Mouse (Mus musculus) midbrain, embryonic 10.5 days (tissue): Measurements from ENCODE around the gene Epb41l2. TPM values are rescaled to one million over a fixed set of nuclear protein-coding genes. Genes with fewer than 3 reads are reported as not detected.

Source experiments
- DNase-seq: peaks from one replicate; pipeline ENCODE4 v3.0.0-alpha.2; 2017; ENCODE audit warnings: low spot score
- H3K27ac ChIP-seq: fragments of 300-500 bp; sonication (generic); replicated peaks from 2 replicates; pipeline ENCODE4 v1.5.1; 2016; ENCODE audit warnings: mild to moderate bottlenecking
- H3K27me3 ChIP-seq: fragments of 300-500 bp; sonication (generic); 2 replicates; pipeline ENCODE4 v1.6.1; 2016; ENCODE audit warnings: low read depth, mild to moderate bottlenecking; ENCODE audit not compliant: poor library complexity, severe bottlenecking
- H3K36me3 ChIP-seq: fragments of 300-500 bp; sonication (generic); 2 replicates; pipeline ENCODE4 v1.6.1; 2016; ENCODE audit warnings: mild to moderate bottlenecking, moderate library complexity
- H3K4me1 ChIP-seq: fragments of 300-500 bp; sonication (generic); 2 replicates; pipeline ENCODE4 v1.6.1; 2016
- H3K4me3 ChIP-seq: fragments of 300-500 bp; sonication (generic); 2 replicates; pipeline ENCODE4 v1.5.1; 2016; ENCODE audit warnings: mild to moderate bottlenecking, moderate library complexity
- H3K9me3 ChIP-seq: fragments of 300-500 bp; sonication (generic); replicated peaks from 2 replicates; pipeline ENCODE4 v1.6.1; 2016; ENCODE audit warnings: mild to moderate bottlenecking
- WGBS: fragments of 180-500 bp; shearing (Covaris S2); methylation state at CpG from one replicate; pipeline ENCODE4 v1.1.7; 2016; 5-methylcytosine and 5-hydroxymethylcytosine counted together
- polyA plus RNA-seq: library from polyadenylated mRNA; unstranded; fragments of >200 nt; fragmentation: Nextera tagmentation; extraction: Ambion mirVana; gene quantifications from 2 replicates; pipeline ENCODE4 v1.2.1, GENCODE M21; 2016

Epb41l2 gene
- polyA plus RNA-seq, 1 experiment from 2014 or later = 43.2 TPM

DNA sequence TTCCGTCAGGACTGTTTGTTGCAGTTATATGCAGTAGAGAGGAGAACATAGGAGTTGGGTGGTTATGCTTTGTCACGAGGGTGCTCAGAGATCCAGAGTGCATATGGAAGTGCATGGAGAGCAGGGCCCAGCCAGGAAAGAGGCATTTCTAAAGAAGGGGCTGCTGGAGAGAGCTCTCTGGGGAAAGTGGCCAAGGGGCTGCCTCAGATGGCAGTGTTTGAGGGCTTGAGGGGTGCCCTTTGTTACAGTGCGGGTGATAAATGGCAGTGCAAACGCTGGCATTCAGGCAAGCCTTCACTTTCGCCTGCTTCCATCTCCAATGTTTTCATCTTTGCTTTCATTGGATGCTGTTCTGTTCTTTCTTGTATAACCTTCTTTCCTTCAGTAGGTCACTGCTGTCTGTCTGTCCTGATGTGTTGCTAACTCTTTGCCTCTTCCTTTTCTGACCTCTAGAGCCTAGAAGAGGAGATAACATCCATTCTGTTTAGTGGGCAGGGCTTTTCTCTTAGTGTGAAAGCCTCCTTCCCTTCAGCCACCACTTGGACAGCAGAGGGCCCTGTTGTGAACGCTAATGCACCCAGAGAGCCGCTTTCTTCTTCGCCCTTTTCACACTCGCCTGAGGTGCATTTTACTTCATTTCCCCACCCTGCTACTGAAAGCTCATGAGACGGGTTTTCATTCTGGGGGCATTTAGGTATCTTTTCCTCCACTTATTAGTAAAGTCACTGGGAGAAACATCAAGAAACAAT is 139.9 kb downstream of the Epb41l2 start:
- 63% methylated on average over 10 of the region's 10 CpGs for WGBS
- Histone ChIP-seq H3K4me3 (no peak overlapping the region), H3K9me3 (no peaks in the 10 kb centered on the region), H3K4me1 (no peaks in the 10 kb centered on the region), H3K36me3 (0 out of 2 replicates have a peak, but pooled peaks cover 2% of the 10 kb centered on the region), H3K27me3 (no peaks in the 10 kb centered on the region), H3K27ac (no peak overlapping the region)
- no peak for DNase-seq

DNA sequence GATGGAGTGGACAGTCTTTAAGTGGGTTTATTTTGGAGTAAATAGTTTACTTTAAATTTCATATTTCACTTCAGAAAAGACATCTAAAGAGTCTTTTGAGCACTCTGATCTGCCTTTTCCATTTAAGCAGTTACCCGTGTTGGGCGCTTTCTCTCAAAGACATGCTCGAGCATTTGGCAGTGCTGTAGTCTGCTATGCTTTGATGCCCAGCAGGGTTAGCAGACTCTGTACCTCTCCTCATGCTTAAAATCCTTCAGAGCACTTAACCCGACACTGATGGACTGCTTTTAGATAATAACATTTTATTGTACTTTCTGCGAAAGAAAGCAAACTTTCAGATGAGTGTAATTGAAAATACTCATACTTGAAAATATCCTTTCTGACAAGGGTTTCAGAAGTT is 143.7 kb downstream of the Epb41l2 start:
- no peak for DNase-seq
- 92% methylated on average over 5 of the region's 5 CpGs for WGBS

DNA sequence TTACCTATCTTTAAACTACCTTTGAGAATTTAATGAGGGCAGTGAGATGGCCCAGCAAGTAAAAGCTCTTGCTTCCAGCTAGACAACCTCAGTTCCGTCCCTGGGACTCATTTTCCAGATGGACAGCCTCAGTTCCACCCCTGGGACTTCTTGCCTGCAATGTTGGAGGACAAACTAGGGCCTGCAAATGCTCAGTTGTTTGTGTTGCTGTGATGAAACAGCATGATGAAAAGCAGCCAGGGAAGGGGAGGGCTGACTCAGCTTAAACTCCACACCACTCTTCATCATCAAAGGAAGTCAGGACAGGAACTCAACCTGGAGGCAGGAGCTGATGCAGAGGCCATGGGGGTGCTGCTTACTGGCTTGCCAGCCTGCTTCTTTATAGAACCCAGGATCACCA is 154.2 kb downstream of the Epb41l2 start:
- Histone ChIP-seq H3K27me3 (no peaks in the 10 kb centered on the region), H3K9me3 (no peaks in the 10 kb centered on the region), H3K36me3 (peaks cover 11% of the 10 kb centered on the region; the same call in 1 of the 2 replicates), H3K4me1 (no peaks in the 10 kb centered on the region), H3K4me3 (no peak overlapping the region), H3K27ac (no peak overlapping the region)
- no peak for DNase-seq
- WGBS = 70% methylated on average over 1 of the region's 1 CpGs

More for the DNA sequence above, 143.7 kb downstream of the Epb41l2 start:
- Histone ChIP-seq H3K27me3 (no peaks in the 10 kb centered on the region), H3K36me3 (peaks cover 7% of the 10 kb centered on the region), H3K4me1 (no peaks in the 10 kb centered on the region), H3K4me3 (no peak overlapping the region), H3K9me3 (no peaks in the 10 kb centered on the region), H3K27ac (no peak overlapping the region)

DNA sequence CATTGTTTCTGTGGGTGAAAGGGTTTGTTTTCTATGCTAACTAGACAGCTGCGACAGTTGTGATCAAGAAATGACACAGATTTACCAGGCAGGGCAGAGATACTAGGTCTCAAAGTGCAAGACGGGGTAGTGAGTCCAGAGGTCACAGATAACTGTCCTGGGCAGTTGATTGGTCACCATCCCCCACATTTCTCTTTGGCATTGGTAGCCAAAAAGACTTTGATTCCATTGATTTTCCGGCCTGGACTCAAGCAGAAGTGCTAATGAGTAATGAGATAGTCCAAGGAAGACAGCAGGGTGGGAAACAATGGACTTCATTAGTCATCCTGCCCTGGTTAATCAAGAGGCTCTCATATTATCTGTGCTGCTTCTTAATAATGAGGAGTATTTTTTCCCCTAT is 160.4 kb downstream of the Epb41l2 start:
- no peak overlapping the region for H3K4me3 ChIP-seq
- no peaks in the 10 kb centered on the region for H3K4me1 ChIP-seq
- peaks cover 11% of the 10 kb centered on the region; the same call in 1 of the 2 replicates for H3K36me3 ChIP-seq
- no peak overlapping the region for H3K27ac ChIP-seq
- 81% methylated on average over 3 of the region's 3 CpGs for WGBS
- no peaks in the 10 kb centered on the region for H3K9me3 ChIP-seq
- no peaks in the 10 kb centered on the region for H3K27me3 ChIP-seq
- DNase-seq = no peak

DNA sequence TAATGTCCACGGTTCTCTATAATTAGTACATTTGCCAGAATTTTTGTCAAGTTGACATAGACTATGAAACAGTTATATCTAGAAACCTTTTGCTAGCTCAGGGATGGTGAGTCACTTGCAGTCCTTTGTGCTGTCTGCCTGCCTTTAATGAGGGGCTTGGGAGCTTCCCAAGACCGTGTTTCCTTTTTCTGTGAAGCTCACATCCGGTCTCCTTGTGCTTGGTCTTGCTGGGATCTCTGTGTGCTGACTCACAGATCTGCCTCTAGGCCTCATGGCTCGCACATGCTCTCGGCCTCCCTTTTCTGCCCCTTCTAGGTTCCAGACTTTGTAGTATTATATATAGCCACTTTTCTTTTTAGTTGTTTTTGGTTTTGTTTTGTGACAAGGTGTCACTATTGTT is 160.8 kb downstream of the Epb41l2 start:
- Histone ChIP-seq H3K27me3 (no peaks in the 10 kb centered on the region), H3K4me3 (no peak overlapping the region), H3K4me1 (no peaks in the 10 kb centered on the region), H3K9me3 (no peaks in the 10 kb centered on the region), H3K36me3 (peaks cover 11% of the 10 kb centered on the region; the same call in 1 of the 2 replicates), H3K27ac (no peak overlapping the region)
- WGBS = 92% methylated on average over 5 of the region's 5 CpGs
- DNase-seq = no peak

DNA sequence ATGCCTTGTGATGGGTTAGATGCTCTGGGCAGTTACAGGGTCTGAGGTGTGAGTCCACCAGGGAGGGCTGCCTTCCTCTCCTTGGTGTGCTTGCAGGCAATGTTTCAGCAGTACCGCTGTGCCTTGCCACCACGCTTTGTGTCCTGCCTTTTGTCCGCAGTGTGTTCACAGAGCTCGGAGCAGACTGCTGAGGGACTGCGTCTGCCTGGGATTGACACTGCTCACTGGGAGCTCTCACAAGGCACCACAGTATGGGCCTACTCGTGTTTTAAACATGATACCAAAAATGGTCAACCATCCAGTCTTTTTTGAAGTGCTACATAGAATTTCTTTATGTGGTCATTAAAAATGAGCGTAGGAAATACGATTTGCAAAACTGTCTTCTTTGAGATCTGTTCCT is 164.1 kb downstream of the Epb41l2 start:
- no peak for DNase-seq
- Histone ChIP-seq H3K27ac (no peak overlapping the region), H3K4me1 (no peaks in the 10 kb centered on the region), H3K9me3 (no peaks in the 10 kb centered on the region), H3K36me3 (no peaks in the 10 kb centered on the region), H3K27me3 (no peaks in the 10 kb centered on the region), H3K4me3 (no peak overlapping the region)
- WGBS = 85% methylated on average over 8 of the region's 8 CpGs

DNA sequence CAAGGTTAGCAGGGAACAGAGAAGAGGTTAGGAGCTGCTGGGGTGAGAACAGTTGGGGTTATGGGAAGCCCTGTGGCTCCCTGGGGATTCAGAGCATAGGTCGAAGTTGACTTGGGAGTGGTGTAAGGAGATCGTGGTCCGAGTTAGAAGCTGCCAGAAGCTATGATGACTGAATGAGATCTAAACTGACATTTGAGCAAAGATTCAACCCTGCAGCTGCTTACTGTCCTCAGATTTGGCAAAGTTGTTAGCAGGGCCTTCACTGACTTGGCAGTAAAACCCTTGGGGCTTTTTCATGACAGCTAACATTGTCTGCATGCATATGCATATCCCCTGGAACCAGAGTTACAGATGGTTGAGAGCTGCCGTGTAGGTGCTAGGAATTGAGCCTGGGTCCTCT is 166.6 kb downstream of the Epb41l2 start:
- Histone ChIP-seq H3K9me3 (no peaks in the 10 kb centered on the region), H3K27ac (no peak overlapping the region), H3K27me3 (no peaks in the 10 kb centered on the region), H3K36me3 (no peaks in the 10 kb centered on the region), H3K4me1 (no peaks in the 10 kb centered on the region), H3K4me3 (no peak overlapping the region)
- WGBS = 88% methylated on average over 4 of the region's 4 CpGs
- DNase-seq = no peak

DNA sequence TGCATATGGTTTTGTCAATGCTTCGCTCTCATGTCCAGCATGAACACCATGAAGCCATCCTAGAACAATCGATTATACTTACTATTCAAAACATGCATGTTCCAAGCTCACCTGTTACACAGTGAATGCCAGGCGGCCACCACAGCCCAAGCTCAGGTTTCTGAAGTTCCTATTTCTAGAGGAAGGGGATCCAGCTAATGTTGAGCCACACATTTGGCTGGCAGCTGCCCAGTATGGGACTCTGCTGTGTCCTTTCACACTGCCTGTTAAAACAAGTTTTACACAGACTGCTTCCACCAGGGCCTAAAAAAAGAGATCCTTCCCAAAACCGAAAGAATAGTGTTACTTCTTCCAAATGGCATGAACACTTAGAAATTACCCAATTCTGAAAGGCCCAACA is 167.0 kb downstream of the Epb41l2 start:
- H3K4me3 ChIP-seq = no peak overlapping the region
- H3K36me3 ChIP-seq = no peaks in the 10 kb centered on the region
- H3K27ac ChIP-seq = no peak overlapping the region
- no peaks in the 10 kb centered on the region for H3K27me3 ChIP-seq
- H3K9me3 ChIP-seq = no peaks in the 10 kb centered on the region
- no peak for DNase-seq
- WGBS = 84% methylated on average over 4 of the region's 4 CpGs
- H3K4me1 ChIP-seq = no peaks in the 10 kb centered on the region

DNA sequence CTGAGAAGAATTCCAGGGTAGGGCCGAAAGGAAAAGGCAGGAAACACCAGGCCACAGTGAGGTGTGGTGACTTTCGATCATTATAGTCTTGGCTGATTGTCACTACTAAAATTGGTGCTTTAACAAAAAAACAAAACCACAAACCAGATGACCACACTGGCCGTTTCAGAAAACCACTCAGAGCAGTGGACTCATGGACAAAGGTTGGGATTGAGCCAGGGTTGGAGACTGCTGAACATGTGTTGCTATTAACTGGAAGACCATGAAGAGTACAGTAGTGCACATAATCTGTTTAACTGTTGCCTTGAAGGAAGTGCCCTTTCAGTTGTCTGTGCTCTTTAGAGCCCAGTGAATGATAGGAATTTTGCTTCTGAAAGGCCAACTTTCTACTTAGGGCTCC is 167.5 kb downstream of the Epb41l2 start:
- WGBS = 92% methylated on average over 3 of the region's 3 CpGs
- Histone ChIP-seq H3K4me1 (no peaks in the 10 kb centered on the region), H3K9me3 (no peaks in the 10 kb centered on the region), H3K27ac (no peak overlapping the region), H3K27me3 (no peaks in the 10 kb centered on the region), H3K36me3 (no peaks in the 10 kb centered on the region), H3K4me3 (no peak overlapping the region)
- DNase-seq = no peak

DNA sequence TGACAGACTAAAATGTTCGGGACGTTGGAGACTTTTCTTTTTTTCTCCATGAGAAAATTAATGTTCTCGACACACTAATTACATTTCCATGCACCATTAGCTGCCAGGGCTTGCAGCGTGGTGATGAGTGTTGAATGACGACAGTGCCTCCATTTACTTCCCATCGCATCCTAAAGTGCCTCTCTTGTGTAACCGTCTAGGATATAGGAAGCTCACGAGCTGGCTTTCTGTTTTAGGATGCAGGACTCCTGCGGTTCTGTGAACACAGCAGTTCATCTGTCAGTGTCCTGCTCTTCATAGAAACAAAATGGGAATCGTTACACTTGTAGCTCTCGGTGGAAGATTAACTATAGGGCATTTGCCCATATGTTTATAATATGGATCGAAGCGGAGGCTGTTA is 171.7 kb downstream of the Epb41l2 start:
- no peak overlapping the region for H3K4me3 ChIP-seq
- no peaks in the 10 kb centered on the region for H3K9me3 ChIP-seq
- H3K27ac ChIP-seq = no peak overlapping the region
- WGBS = 89% methylated on average over 13 of the region's 13 CpGs
- no peaks in the 10 kb centered on the region for H3K27me3 ChIP-seq
- H3K4me1 ChIP-seq = no peaks in the 10 kb centered on the region
- H3K36me3 ChIP-seq = no peaks in the 10 kb centered on the region
- no peak for DNase-seq

DNA sequence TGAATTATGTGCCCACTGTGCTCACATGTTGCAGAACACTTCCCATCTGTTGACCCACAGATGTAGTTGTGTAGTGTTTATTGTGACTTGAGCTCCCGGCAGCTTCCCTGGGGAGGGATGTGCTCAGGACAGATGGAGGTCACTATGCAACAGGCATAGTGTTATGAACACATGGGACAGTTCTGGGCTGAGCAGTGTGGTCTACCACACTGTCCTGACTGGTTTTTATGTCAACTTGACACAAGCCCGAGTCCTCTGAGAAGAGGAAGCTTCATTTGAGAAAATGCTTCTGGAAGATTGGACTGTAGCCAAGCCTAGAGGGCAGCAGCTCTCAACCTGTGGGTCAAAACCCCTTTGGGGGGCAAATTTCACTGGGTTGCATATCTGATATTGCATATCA is 173.5 kb downstream of the Epb41l2 start:
- Histone ChIP-seq H3K9me3 (no peaks in the 10 kb centered on the region), H3K4me1 (no peaks in the 10 kb centered on the region), H3K27ac (no peak overlapping the region), H3K4me3 (no peak overlapping the region), H3K27me3 (no peaks in the 10 kb centered on the region), H3K36me3 (no peaks in the 10 kb centered on the region)
- 87% methylated on average over 2 of the region's 2 CpGs for WGBS
- DNase-seq = no peak

DNA sequence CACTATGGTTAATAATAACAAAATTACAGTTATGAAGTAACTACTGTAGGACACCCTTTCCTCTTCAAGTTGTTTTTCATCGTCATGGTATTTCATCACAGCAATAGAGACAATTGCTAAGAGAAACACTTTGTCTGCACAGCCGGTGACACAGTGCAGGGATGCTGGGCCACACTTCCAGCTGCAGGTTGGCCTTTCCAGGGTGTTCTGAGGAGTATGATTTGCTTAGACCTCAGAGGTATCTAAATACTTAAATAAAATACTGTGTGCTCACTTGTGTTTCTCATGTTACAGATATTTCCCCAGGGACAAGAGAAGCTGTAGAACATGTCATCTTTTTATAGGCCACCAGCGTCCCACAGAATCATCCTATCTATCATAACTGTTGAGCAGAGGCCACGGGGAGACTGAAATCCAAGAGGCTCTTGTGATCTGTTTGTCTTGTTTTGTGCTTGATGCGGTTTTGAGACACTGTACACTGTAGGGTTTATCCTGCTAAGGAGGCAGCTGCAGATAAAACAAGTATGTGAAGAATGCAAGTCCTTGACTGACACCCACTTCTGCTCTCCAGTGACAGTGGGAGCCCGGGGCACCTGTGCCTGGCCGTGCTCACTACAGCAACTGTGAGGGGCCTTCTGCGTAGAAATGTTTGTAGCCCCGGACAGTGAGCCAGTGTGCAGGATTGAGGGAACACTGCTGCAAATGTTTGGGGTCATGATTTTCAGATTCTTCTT is 174.1 kb downstream of the Epb41l2 start:
- 87% methylated on average over 9 of the region's 9 CpGs for WGBS
- Histone ChIP-seq H3K4me1 (no peaks in the 10 kb centered on the region), H3K27me3 (no peaks in the 10 kb centered on the region), H3K36me3 (no peaks in the 10 kb centered on the region), H3K27ac (no peak overlapping the region), H3K4me3 (no peak overlapping the region), H3K9me3 (no peaks in the 10 kb centered on the region)
- DNase-seq = no peak

DNA sequence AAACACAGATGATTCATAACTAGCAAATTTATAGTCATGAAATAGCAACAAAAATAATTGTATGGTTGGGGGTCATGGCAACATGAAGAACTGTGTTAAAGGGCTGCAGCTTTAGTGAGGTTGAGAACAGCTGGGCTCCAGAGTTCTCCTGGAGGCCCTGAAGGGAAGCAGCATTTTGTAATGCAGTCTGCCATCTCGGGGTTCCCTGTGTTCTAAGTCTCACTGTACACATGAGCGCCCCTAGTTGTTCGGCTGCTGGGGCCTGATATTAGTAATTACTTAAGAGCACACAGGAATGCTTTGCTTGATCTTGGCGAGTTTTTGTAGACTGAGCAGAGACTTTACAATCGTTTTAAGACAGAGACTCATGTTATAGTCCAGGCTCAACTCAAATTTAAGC is 174.9 kb downstream of the Epb41l2 start:
- no peak for DNase-seq
- Histone ChIP-seq H3K27ac (no peak overlapping the region), H3K4me1 (no peaks in the 10 kb centered on the region), H3K9me3 (no peaks in the 10 kb centered on the region), H3K36me3 (no peaks in the 10 kb centered on the region), H3K4me3 (no peak overlapping the region), H3K27me3 (no peaks in the 10 kb centered on the region)
- WGBS = 91% methylated on average over 5 of the region's 5 CpGs
